Mouse (Mus musculus) right cerebral cortex, postnatal 36 days (tissue): ENCODE data around the gene Mecr.

Experiments used
- DNase-seq, 2 experiments: peaks; one replicate each; pipeline ENCODE4 v3.0.0; 2022; ENCODE audit warnings: low spot score in 2 of 2, mixed read lengths in 1 of 2

Gene Mecr

GRCm38 (mm10) chr4:131890692-131891091 is 47.4 kb downstream of the Mecr start:
- no peak for DNase-seq

DNA sequence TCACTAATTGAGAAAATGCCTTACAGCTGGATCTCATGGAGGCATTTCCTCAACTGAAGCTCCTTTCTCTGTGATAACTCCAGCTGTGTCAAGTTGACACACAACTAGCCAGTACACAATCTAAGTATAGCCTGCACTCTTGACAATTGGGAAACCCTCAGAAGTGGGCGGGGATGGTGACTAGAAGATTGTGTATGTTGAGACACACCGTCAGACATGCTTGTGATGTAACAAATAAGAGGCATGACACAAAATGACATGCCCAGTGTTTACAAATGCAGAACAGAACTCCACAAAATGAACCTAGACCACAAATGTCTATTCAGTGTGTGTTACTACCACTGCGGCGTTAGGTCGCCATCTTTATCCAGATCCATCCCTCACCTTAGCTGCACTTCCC is 53.8 kb downstream of the Mecr start:
- no peak for DNase-seq

GRCm38 (mm10) chr4:131897787-131898186 is 54.5 kb downstream of the Mecr start:
- no peak for DNase-seq

GRCm38 (mm10) chr4:131898503-131899179 is 55.4 kb downstream of the Mecr start:
- DNase-seq: no peak

- no peak for DNase-seq
Measured at GRCm38 (mm10) chr4:131899180-131899554, 55.9 kb downstream of the Mecr start.

DNA sequence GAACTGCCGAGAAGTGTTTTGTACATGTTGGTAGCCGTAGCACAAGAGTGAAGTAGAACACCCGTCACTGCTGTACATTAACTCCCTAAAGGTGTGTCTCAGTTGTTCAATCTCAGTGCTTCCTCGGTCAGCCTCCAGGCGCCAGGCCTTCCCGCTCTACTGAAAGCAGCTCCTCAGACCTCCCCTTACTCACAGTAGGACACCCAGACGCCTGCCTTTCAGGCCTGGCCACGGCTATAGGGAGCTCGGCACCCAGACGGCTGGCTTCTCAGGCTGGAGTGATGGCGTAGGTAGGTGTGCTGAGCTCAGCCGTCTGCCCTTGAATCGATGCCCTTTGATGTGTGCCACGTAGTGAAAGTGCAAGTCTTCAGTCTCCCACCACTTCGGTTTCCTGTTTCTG is 57.8 kb downstream of the Mecr start:
- DNase-seq: no peak

- no peak for DNase-seq
Measured at GRCm38 (mm10) chr4:131904478-131904877, 61.2 kb downstream of the Mecr start.

GRCm38 (mm10) chr4:131906423-131906822 is 63.2 kb downstream of the Mecr start:
- DNase-seq: no peak

- DNase-seq: no peak
Measured at GRCm38 (mm10) chr4:131907912-131908311, 64.6 kb downstream of the Mecr start.

DNA sequence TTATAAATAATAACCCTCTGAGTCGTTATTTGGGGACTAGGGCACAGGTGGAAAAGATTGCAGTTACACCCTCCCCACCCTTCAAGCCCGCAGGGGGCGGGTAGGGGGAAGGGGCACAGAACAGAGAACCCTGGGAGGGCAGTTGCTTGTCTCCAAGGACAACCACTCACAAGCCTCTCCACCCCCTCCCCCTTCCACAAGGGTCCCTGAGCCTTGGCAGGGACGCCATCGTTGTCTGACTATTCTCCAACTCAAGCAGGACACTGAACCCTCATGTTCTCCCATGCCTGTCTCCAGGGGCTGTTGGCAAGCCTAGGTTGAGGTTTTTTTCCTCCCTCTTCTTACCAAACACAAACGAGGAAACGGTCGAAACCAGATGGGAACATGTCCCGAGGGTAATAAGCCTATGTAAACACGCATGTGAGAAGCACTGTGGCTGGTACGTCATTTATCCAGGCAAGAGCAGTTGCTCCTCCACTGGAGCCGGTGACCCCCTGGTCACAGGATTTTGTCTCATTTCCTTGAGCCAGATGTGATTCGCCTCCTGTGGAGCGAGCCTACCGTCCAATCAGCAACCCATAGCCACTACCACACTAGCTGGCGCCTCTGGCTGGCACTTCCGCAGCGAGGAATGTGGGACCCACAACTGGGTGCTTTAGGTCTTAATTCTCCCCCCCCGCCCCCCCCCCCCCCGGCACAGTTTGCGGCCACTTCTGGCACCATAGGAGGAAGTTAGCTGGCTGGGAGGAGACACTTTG is 67.1 kb downstream of the Mecr start:
- no peak for DNase-seq

- no peak for DNase-seq
Measured at GRCm38 (mm10) chr4:131911521-131911920, 68.3 kb downstream of the Mecr start.

GRCm38 (mm10) chr4:131913526-131913925 is 70.3 kb downstream of the Mecr start:
- DNase-seq: no peak

DNA sequence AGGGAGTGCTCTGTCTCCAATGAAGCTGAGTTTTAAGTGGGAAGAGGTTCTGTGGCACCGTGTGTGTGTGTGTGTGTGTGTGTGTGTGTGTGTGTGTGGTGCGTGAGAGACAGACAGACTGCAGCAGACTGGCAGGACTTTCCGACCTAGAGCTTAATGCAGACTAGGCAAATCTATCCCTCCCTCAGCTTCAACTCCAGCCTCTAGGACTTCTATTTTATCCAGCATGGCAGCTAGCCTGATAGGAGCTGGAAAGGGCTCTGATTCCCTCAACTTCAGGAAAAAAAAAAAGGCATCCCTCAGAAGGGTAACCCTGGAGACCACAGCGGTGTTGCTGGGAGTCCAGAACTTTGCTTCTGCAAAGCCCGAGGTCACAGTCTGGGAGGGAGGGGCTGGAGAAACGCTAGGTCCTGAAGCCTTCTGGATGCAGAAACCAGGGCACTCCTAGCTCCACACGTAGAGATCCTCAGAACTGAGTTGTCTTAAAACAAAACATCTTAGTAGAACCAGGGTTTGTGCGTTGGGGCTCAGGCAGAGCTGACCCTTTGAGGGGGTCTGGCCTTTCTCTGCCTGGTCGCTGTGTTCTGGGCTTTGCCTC is 70.9 kb downstream of the Mecr start:
- no peak for DNase-seq

- DNase-seq: no peak
Measured at GRCm38 (mm10) chr4:131914891-131915469, 71.7 kb downstream of the Mecr start.

- no peak for DNase-seq
Measured at GRCm38 (mm10) chr4:131915821-131916328, 72.6 kb downstream of the Mecr start.

GRCm38 (mm10) chr4:131916425-131916824 is 73.2 kb downstream of the Mecr start:
- peak in 1 of 2 experiments; percentile 70 for DNase-seq

- DNase-seq: no peak
Measured at GRCm38 (mm10) chr4:131917010-131917555, 73.8 kb downstream of the Mecr start.
